Mouse (Mus musculus) adipocyte (in vitro differentiated cells): ENCODE results near the gene Thsd7b.
"Not testable (repeated sequence)": the region's sequence is repeated elsewhere in the genome, so short reads cannot be mapped to it uniquely, and the experiment has no call there.

Experiments used
- DNase-seq: peaks from one replicate; pipeline ENCODE4 v3.0.0-alpha.2; 2016; ENCODE audit warnings: low spot score

Thsd7b gene

DNA sequence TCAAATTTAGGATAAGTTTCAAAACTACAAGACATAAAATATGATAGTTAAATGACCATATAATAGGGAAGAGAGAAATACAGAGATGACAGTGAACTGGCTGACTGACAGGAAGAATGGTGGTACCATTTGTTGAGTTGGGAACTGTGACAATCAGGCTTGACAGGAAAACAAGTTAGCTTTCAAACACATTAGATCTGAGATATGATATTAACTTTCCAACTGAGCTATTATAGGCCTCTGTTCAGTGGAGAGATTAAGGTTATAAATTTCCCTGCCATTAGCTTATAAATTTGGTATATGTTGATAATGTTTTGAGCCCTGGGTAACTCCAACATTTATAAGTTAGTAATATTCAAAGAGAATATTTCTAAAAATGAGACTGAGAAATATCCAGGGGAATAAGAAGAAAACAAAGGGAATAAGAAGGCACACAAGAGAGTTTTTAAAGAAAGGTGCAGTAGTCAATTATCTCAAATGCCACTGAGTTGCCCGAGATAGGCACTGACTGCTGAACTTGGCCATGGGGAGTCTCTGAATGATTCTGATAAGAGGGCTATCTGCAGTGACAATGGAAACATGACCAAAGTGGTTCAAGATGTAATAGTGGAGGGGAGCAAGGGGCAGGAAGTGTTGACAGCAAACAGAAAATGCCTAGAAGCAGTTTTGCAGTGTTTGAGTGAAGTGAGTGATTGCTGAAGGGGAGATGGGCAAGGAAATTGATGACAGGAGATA, 839.6 kb downstream of the Thsd7b start:
- DNase-seq = no peak

DNA sequence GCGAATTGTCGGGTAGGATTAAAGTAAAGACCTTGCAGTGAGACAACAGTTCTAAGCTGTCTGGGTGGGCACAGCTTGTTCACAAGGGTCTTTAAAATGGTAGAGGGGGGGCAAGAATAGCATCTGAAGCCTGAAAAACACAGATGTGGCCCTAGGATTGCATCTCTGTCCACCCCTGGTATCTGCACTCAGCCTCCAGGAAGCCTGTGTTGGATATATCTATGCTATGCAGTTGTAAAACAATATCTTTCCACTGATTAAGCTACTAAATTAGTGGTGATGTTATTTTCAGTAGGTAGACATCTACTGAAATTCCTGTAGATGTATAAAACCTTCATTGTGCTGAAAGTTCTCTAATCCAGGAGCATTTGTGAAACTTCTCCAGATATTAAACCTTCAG, 840.4 kb downstream of the Thsd7b start:
- DNase-seq = no peak

GRCm38 (mm10) chr1:130130901-130131300, 857.8 kb downstream of the Thsd7b start:
- DNase-seq = no peak

DNA sequence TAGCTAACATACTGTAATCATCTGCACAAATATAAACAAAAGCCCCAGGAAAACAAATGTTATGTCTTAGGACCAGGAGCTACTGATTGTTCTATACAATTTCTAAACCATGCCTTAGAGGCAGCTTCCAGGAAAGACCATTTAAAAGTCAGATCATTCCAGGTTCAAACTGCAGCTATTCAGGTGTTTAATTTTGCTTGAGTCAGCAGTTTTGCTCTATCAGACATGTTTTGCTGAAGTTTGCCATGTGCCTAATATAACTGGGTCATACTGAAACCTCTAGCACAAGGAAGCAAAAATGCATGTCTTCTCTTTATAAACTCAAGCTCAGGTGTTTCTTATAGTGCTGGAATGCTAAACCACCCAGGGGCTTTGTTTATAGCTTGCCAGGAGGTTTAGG, 893.1 kb downstream of the Thsd7b start:
- DNase-seq = no peak

DNA sequence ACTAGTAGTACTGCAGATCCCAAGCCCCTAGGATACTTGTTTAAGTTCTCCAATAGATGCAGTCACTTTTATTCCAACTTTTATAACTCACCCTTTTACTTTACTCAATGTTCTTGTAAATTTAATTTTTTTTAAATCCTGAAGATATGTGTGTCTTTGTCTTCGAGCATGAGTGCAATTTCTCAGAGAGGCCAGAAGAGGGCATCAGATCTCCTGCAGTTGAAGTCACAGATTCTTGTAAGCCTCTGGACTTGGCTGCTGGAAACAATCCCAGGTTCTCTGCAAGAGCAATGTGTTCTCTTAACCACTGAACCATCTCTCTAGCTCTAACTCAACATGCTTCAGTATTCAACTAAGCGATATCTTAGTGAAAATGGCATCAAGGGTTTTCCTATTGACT, 894.2 kb downstream of the Thsd7b start:
- DNase-seq = no peak

DNA sequence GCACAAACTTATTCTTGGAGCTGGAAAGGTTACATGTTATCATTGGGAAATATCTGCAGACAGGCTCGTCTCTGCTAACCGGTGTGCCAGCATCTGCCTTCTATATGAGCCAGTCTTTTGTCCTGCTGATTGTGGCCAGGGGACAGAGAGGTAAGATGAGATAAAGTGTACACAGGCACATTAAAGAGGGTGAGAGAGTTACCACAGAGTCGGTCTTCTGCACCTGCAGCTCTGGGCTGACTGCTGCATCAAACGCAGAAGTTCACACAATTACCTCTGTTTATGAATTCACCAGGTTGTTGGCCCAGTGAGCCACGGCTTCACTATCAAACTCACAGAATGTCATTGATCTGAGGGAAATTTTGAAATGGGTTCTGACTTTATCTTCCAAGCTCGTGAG, 896.8 kb downstream of the Thsd7b start:
- DNase-seq = no peak

- no peak for DNase-seq
Observed at GRCm38 (mm10) chr1:130170290-130170689, 897.2 kb downstream of the Thsd7b start.

GRCm38 (mm10) chr1:130186836-130187235, 913.7 kb downstream of the Thsd7b start:
- not testable (repeated sequence) for DNase-seq

GRCm38 (mm10) chr1:130192190-130193028, 919.3 kb downstream of the Thsd7b start:
- no peak for DNase-seq

DNA sequence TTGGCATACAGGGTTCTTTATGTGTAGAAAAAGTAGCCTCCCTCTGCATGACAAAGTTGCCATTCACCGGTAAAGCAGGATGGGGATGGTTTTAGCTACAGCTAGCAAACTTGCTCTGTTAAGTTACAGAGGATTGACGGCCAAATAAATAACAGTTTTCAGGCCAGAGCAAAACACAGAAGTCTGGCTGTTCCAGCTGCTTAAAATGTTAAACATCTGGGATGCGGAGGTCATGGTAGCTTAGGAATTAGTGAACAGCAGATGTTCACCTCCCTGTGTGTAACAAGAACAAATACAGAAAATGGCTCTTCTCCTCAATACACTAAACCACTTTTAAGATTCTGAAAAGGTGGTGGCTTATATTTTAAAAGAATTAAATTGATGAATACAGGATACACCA, 944.3 kb downstream of the Thsd7b start:
- DNase-seq = no peak

DNA sequence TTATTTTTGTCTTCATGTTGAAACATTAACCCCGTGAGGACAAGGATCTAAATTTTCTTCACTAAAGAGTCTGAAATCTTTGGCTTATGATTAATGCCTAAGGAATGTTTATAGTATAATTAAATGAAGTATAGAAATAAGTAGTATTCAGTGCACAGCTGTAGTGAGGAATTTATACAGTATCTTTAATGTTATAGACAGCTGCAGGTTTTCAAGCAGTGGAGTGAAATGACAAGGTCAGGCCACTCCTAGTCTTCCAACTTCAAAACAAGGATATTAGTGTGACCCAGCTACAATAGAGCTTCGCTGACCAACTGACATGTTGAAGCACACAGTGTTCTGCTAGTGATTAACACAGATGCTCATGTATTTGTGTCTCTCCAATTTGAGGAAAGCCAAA, 949.8 kb downstream of the Thsd7b start:
- no peak for DNase-seq

GRCm38 (mm10) chr1:130245563-130245962, 972.5 kb downstream of the Thsd7b start:
- no peak for DNase-seq

- DNase-seq = not testable (repeated sequence)
Observed at GRCm38 (mm10) chr1:130246264-130246663, 973.2 kb downstream of the Thsd7b start.

- DNase-seq = not testable (repeated sequence)
Observed at GRCm38 (mm10) chr1:130246930-130247329, 973.8 kb downstream of the Thsd7b start.

GRCm38 (mm10) chr1:130262046-130262445, 988.9 kb downstream of the Thsd7b start:
- DNase-seq = no peak
